Mouse (Mus musculus): ENCODE measurements around the gene Col12a1. TPM values are rescaled to one million over a fixed set of nuclear protein-coding genes. Genes with fewer than 3 reads are reported as not detected.
A peak's percentile ranks its signal among the peaks of the same experiment; 100 is the strongest.

Gene Col12a1
- polyA plus RNA-seq, 1 experiment from 2014 or later: 33.6 TPM

- Histone ChIP-seq H3K9me3 (no peaks in the 10 kb centered on the region), H3K9ac (replicated peaks) (no peak overlapping the region), H3K27ac (no peak overlapping the region), H3K4me2 (no peak overlapping the region), H3K36me3 (peaks cover 12% of the 10 kb centered on the region; the same call in 1 of the 2 replicates), H3K27me3 (no peaks in the 10 kb centered on the region), H3K4me1 (replicated peaks) (peaks cover 3% of the 10 kb centered on the region; the same call in 1 of the 2 replicates), H3K4me3 (replicated peaks) (no peak overlapping the region)
- ATAC-seq (ENCODE audit: insufficient number of reproducible peaks, insufficient read depth, low FRiP score, low TSS enrichment, low read depth): no peak
- 62% methylated on average over 2 of the region's 2 CpGs for WGBS
Measured at GRCm38 (mm10) chr9:79603448-79603847, 115.2 kb downstream of the Col12a1 start.

- H3K27me3 ChIP-seq: no peaks in the 10 kb centered on the region
- 0 out of 2 replicates have a peak, but pooled peaks cover 12% of the 10 kb centered on the region for H3K36me3 ChIP-seq
- H3K27ac ChIP-seq: no peak overlapping the region
- WGBS: 90% methylated on average over 3 of the region's 3 CpGs
- no peak for ATAC-seq (ENCODE audit: insufficient number of reproducible peaks, insufficient read depth, low FRiP score, low TSS enrichment, low read depth)
- H3K4me2 ChIP-seq: no peak overlapping the region
- H3K4me3 ChIP-seq (replicated peaks): no peak overlapping the region
- no peak overlapping the region for H3K9ac ChIP-seq (replicated peaks)
- H3K9me3 ChIP-seq: no peaks in the 10 kb centered on the region
- peaks cover 3% of the 10 kb centered on the region; the same call in 1 of the 2 replicates for H3K4me1 ChIP-seq (replicated peaks)
Measured at GRCm38 (mm10) chr9:79600237-79600570, 118.4 kb downstream of the Col12a1 start.

GRCm38 (mm10) chr9:79599395-79600236 lies 119.0 kb downstream of the Col12a1 start:
- ATAC-seq (ENCODE audit: insufficient number of reproducible peaks, insufficient read depth, low FRiP score, low TSS enrichment, low read depth): no peak
- Histone ChIP-seq H3K4me1 (replicated peaks) (peaks cover 3% of the 10 kb centered on the region; the same call in 1 of the 2 replicates), H3K4me3 (replicated peaks) (no peak overlapping the region), H3K27ac (peak overlapping the region; percentile 53; the same call in 1 of the 2 replicates), H3K4me2 (no peak overlapping the region), H3K36me3 (0 out of 2 replicates have a peak, but pooled peaks cover 12% of the 10 kb centered on the region), H3K9me3 (no peaks in the 10 kb centered on the region), H3K27me3 (no peaks in the 10 kb centered on the region), H3K9ac (replicated peaks) (no peak overlapping the region)
- 90% methylated on average over 20 of the region's 20 CpGs for WGBS

- 83% methylated on average over 1 of the region's 1 CpGs for WGBS
- no peak for ATAC-seq (ENCODE audit: insufficient number of reproducible peaks, insufficient read depth, low FRiP score, low TSS enrichment, low read depth)
- H3K9me3 ChIP-seq: no peaks in the 10 kb centered on the region
Measured at GRCm38 (mm10) chr9:79598578-79598977, 120.1 kb downstream of the Col12a1 start.

GRCm38 (mm10) chr9:79586415-79587195 lies 132.0 kb downstream of the Col12a1 start:
- no peak overlapping the region for H3K27ac ChIP-seq
- no peak overlapping the region for H3K4me3 ChIP-seq (replicated peaks)
- no peak for ATAC-seq (ENCODE audit: insufficient number of reproducible peaks, insufficient read depth, low FRiP score, low TSS enrichment, low read depth)
- H3K9me3 ChIP-seq: no peaks in the 10 kb centered on the region
- no peak overlapping the region for H3K9ac ChIP-seq (replicated peaks)
- WGBS: 89% methylated on average over 4 of the region's 4 CpGs
- no peaks in the 10 kb centered on the region for H3K36me3 ChIP-seq
- no peak overlapping the region for H3K4me2 ChIP-seq
- H3K27me3 ChIP-seq: no peaks in the 10 kb centered on the region
- no peaks in the 10 kb centered on the region for H3K4me1 ChIP-seq (replicated peaks)

More at GRCm38 (mm10) chr9:79598578-79598977, 120.1 kb downstream of the Col12a1 start:
- Histone ChIP-seq H3K36me3 (0 out of 2 replicates have a peak, but pooled peaks cover 12% of the 10 kb centered on the region), H3K4me2 (no peak overlapping the region), H3K9ac (replicated peaks) (no peak overlapping the region), H3K27ac (no peak overlapping the region), H3K4me3 (replicated peaks) (no peak overlapping the region), H3K4me1 (replicated peaks) (0 out of 2 replicates have a peak, but pooled peaks cover 3% of the 10 kb centered on the region), H3K27me3 (no peaks in the 10 kb centered on the region)

GRCm38 (mm10) chr9:79566838-79567237 lies 151.8 kb downstream of the Col12a1 start:
- H3K4me1 ChIP-seq (replicated peaks): peaks cover 7% of the 10 kb centered on the region; the same call in 1 of the 2 replicates
- no peaks in the 10 kb centered on the region for H3K36me3 ChIP-seq
- H3K4me3 ChIP-seq (replicated peaks): no peak overlapping the region
- no peak overlapping the region for H3K9ac ChIP-seq (replicated peaks)
- 88% methylated on average over 5 of the region's 5 CpGs for WGBS
- H3K27me3 ChIP-seq: no peaks in the 10 kb centered on the region
- ATAC-seq (ENCODE audit: insufficient number of reproducible peaks, insufficient read depth, low FRiP score, low TSS enrichment, low read depth): no peak
- no peak overlapping the region for H3K27ac ChIP-seq
- H3K9me3 ChIP-seq: no peaks in the 10 kb centered on the region
- no peak overlapping the region for H3K4me2 ChIP-seq

GRCm38 (mm10) chr9:79553297-79553696 lies 165.3 kb downstream of the Col12a1 start:
- no peak overlapping the region for H3K9ac ChIP-seq (replicated peaks)
- no peak overlapping the region for H3K4me3 ChIP-seq (replicated peaks)
- no peaks in the 10 kb centered on the region for H3K9me3 ChIP-seq
- no peaks in the 10 kb centered on the region for H3K4me1 ChIP-seq (replicated peaks)
- H3K27me3 ChIP-seq: no peaks in the 10 kb centered on the region
- ATAC-seq (ENCODE audit: insufficient number of reproducible peaks, insufficient read depth, low FRiP score, low TSS enrichment, low read depth): no peak
- H3K27ac ChIP-seq: no peak overlapping the region
- 55% methylated on average over 2 of the region's 2 CpGs for WGBS
- H3K4me2 ChIP-seq: no peak overlapping the region
- no peaks in the 10 kb centered on the region for H3K36me3 ChIP-seq

Other genes with a start within 250 kb of the Col12a1 start
- 626 and 661 TPM in 2 replicates for gene Cox7a2, start 41.0 kb upstream of the Col12a1 start, polyA plus RNA-seq (2016; fragmentation: Nextera tagmentation; extraction: Ambion mirVana)
- gene Tmem30a, start 74.7 kb upstream of the Col12a1 start, polyA plus RNA-seq (2016; fragmentation: Nextera tagmentation; extraction: Ambion mirVana): 46.9 and 48.5 TPM in 2 replicates

All from limb, embryonic 12.5 days (tissue).